23 mouse cellular contexts compared by ENCODE assay signal in the genomic region with DNA sequence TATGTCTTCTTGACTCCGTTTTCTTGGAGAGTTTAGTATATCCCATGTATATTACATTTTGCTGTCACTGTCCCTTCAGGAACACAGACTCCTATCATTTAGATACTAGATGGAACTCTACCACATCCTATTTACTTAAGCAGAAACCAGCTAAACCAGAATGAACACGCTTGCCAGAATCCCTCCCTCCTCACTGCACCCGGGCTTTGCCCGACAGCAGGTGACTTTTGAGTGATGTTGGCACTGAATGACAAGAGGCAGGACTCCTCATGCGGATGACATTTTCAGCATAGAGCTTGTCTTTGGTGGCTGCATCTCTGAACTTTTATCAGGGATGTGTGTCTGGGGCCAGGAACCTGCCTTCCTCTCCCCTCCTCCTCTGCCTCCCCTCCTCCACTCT.
DNase-seq lines count a peak whose midpoint lies in the region; TF ChIP-seq lines count a peak whose summit lies in the region.
"Had no signal": no experiment of that assay in that cellular context is flagged by ENCODE, and none has a peak within 500 bp of the region (broad histone marks: within the 10 kb centered on the region; RNA-seq: fewer than 3 reads in every experiment).

No protein-coding gene starts in this region.

- TF ChIP-seq CTCF in lung, adult 2 months (IDR thresholded peaks at IDR 0.05; ENCODE audit: insufficient read depth, low read length): no peak

- WGBS in lung, adult 2 months: 64% methylated on average over 5 of the region's 5 CpGs
- WGBS in large intestine, adult 2 months: 36% methylated on average over 5 of the region's 5 CpGs

- H3K4me3 ChIP-seq in lung, adult 2 months (replicated peaks; ENCODE audit: extremely low read depth, low read depth, low read length): no peak overlapping the region
- H3K4me3 ChIP-seq: embryonic facial prominence, embryonic 13.5 days; embryonic facial prominence, embryonic 15.5 days; erythroblast, embryonic 14.5 days; forebrain, embryonic 10.5 days; forebrain, embryonic 12.5 days had no signal

- 0 out of 2 replicates have a peak, but pooled peaks cover 2% of the 10 kb centered on the region for H3K4me1 ChIP-seq in lung, adult 2 months (ENCODE audit: control insufficient read depth, insufficient read depth, low read length)
- H3K4me1 ChIP-seq: embryonic facial prominence, embryonic 15.5 days; forebrain, embryonic 12.5 days had no signal

- peak; percentile 42 to 68 for DNase-seq in lung, adult 18-20 months
- no peak for DNase-seq in lung, adult 2 months
- peak; percentile 57 for DNase-seq in lung, postnatal 36 days
- DNase-seq in lung, postnatal 4 days: no peak
- DNase-seq in urinary bladder, postnatal 14 days (ENCODE audit: low spot score): peak; percentile 58
- DNase-seq in urinary bladder, postnatal 10 days (ENCODE audit: low spot score): no peak
- peak; percentile 27 for DNase-seq in large intestine, adult 2 months (ENCODE audit: low read depth, low spot score)
- no peak for DNase-seq in adrenal gland, postnatal 14 days
- DNase-seq: adrenal gland, adult 8-10 months; adrenal gland, postnatal 25 days; B cell, adult 2 months; cerebellum, adult 11 months; cerebellum, adult 18-20 months; cerebellum, adult 8-10 months; cerebellum, adult 9-11 months; cerebellum, postnatal 14 days; cerebellum, postnatal 36 days; embryo, embryonic 11 days had no signal

- no peak for TF ChIP-seq POLR2A in lung, adult 2 months (IDR thresholded peaks at IDR 0.05; ENCODE audit: borderline replicate concordance, extremely low read depth, low read depth, low read length)

Comparison
In these comparisons a context has a peak if more than half of its experiments do, and no peak if none do; other contexts are left out.
1. DNase-seq: peak in lung, adult 18-20 months (2 of 2), lung, postnatal 36 days (single experiment), urinary bladder, postnatal 14 days (single experiment) and large intestine, adult 2 months (single experiment); none in lung, adult 2 months (single experiment), lung, postnatal 4 days (0 of 2), urinary bladder, postnatal 10 days (single experiment) and adrenal gland, postnatal 14 days (single experiment).